Mouse (Mus musculus) embryonic fibroblast, embryonic 13.5 days (primary cell): Measurements from ENCODE around the gene Tead1. TPM values are rescaled to one million over a fixed set of nuclear protein-coding genes. Genes with fewer than 3 reads are reported as not detected.
A peak's percentile ranks its signal among the peaks of the same experiment; 100 is the strongest.

ENCODE experiments used
- H3K27ac ChIP-seq: 2 replicates; pipeline ENCODE4 v1.5.1; 2012; ENCODE audit warnings: low read length, control low read depth, inconsistent platforms; ENCODE audit not compliant: insufficient read depth
- H3K4me1 ChIP-seq: 2 replicates; pipeline ENCODE4 v1.6.1; 2011; ENCODE audit warnings: low read length; ENCODE audit not compliant: control insufficient read depth, insufficient read depth
- H3K4me3 ChIP-seq: 2 replicates; pipeline ENCODE4 v1.5.1; 2011; ENCODE audit warnings: mild to moderate bottlenecking, control low read depth, low read length; ENCODE audit not compliant: insufficient read depth
- CTCF ChIP-seq: IDR thresholded peaks from 2 replicates; pipeline ENCODE4 v1.5.1; 2011; ENCODE audit warnings: mild to moderate bottlenecking, control low read depth, low read length, moderate library complexity, borderline replicate concordance; ENCODE audit not compliant: insufficient read depth
- POLR2A ChIP-seq: IDR thresholded peaks from 2 replicates; pipeline ENCODE4 v1.6.1; 2011; ENCODE audit warnings: low read depth, mild to moderate bottlenecking, control low read depth, low read length, moderate library complexity
- polyA plus RNA-seq: library from polyadenylated mRNA; stranded (reverse); fragments of >200 nt; gene quantifications from 2 replicates; pipeline ENCODE4 v1.2.4, GENCODE M21; 2011; ENCODE audit warnings: low read depth; ENCODE audit not compliant: missing spikeins, insufficient read length

Tead1 gene
- polyA plus RNA-seq, 1 experiment: 209 TPM

DNA sequence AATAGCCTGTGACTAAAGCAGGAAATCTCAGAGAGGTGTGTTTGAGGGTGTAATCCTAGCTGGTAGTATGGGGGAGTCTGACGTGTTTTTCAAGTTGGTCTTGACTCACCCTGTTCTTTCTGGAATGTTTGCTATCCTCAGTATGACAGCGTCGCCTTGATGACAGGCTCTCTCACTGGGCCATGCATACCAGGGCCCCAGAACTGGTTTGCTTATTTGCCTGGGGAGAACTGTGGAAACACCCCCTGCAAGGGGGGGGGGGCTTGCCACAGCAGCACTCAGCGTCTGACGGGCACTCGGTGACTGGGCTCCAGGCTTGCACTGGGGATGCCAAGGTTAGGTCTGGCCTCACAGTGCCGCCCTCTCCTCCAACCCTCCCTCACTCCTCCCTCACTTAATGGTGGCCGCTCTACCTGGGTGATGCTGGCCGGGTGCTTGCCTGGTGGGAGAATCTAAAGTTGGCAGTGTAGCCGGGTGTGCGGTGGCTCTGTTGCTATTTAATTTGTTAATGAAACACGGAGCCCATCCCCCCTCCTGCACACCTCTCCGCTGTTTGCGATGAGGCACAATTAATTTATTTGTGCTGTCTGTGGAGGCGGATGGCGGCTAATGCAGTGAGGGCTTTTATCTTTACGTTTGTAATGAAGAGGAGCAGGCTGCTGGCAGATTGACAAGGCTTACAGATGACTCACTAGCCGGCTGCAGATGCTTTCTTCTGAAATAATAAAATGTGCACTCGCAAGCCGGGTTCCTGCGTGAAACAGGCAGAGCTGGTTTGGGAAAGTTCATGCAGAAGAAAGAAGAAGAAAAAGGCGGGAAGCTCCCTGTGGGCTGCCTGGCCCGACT is 41.2 kb downstream of the Tead1 start:
- Histone ChIP-seq H3K27ac (peak overlapping the region; percentile 63), H3K4me3 (no peak overlapping the region), H3K4me1 (peaks cover 31% of the 10 kb centered on the region)
- TF ChIP-seq CTCF (no peak), POLR2A (no peak)

DNA sequence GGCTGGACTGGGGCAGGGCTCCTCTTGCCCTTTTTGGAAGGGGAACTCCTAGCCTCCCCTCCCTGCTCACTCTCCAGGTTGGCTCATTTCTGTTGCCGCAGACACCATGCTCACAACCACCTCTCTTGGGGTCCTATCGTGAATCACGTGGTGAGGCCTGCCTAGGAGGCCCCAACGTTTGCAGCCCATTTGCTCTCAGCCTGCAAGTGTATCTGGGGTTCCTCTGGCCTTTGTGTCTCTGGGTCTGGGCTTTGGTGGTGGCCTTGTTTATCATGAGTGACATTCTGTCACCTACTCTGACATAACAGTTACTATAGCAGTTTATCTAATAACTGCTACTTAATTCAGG is 41.8 kb downstream of the Tead1 start:
- Histone ChIP-seq H3K27ac (peak overlapping the region; percentile 18), H3K4me1 (peaks cover 31% of the 10 kb centered on the region), H3K4me3 (no peak overlapping the region)
- no peak for TF ChIP-seq CTCF
- no peak for TF ChIP-seq POLR2A

DNA sequence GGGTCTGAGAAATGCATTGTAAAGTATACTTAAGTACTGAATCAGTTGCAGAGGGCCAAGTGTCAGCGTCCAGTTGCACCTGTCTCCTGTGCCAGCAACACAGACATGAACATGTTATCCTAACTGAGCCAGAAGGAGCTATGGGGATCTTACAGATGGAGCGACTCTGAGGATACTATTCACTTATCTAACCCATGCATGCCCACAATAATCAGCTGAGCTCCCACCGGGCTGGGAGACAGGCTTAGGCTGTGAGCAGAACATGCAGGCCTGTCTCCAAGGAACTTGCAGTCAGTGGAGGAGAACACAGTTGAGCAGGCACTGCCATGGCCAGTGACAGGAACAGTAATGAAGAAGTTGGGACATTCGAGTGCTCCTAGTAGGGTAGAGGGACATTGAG is 42.7 kb downstream of the Tead1 start:
- H3K4me1 ChIP-seq: peaks cover 24% of the 10 kb centered on the region
- no peak overlapping the region for H3K4me3 ChIP-seq
- H3K27ac ChIP-seq: no peak overlapping the region
- no peak for TF ChIP-seq CTCF

DNA sequence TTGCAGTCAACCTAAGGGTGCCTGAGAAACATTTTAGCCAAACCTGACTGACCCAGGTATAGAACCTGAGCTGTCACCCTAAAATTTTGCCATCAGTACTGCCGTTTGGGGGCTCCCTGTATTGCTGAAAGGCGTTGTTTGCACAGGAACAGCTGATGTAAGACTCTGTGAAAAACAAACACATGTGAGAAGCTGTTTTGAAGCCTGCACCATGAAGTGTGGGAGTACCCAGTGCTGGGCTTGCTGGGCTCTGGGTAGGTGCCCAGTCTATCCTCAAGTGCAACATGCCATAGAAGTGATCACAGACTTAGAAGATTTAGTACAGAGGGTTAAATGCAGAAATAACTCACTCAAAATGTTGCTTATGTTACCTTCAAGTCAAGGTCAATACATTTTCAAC is 49.3 kb downstream of the Tead1 start:
- no peak overlapping the region for H3K27ac ChIP-seq
- TF ChIP-seq POLR2A: no peak
- no peak for TF ChIP-seq CTCF
- peaks cover 16% of the 10 kb centered on the region for H3K4me1 ChIP-seq
- no peak overlapping the region for H3K4me3 ChIP-seq

DNA sequence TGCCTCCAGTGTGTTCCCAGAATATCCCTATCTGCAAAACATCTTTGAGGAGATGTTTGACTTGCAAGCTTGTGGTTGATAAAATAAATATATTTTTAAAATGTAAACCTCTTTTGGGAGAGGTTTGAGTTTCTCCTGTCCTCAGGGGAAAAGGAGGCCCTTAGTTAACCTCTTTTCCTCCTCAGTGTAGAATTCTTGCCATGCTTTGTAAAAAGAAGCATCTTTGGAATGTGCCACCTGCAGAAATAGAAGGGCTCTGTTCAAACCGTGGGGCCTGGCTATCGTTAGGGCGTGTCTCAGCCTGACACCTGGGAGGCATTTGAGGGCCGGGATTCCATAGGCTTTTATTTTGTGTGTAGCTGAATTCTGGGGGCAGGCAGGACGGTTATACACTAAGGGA is 51.1 kb downstream of the Tead1 start:
- H3K4me1 ChIP-seq: peaks cover 22% of the 10 kb centered on the region

DNA sequence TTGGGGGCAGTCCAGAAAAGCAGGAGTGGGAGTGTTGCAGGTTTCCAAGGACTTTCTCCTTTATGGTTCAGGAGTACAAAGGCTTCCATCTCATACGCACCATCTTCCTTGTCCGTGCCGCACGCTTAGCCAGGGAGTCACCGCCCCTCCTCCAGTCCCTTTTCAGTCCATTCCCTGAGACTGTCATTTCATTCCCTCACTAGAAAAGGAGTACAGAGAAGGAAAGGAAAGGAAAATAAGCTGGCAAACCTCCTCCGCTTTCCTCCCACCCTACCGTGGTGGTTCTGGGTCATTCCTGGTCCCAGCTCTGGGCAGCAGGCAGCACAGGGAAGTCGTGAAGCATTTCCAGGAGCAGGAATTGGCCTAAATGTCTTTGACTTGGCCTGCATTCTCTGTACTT is 52.5 kb downstream of the Tead1 start:
- no peak overlapping the region for H3K4me3 ChIP-seq
- no peak overlapping the region for H3K27ac ChIP-seq
- peaks cover 22% of the 10 kb centered on the region for H3K4me1 ChIP-seq
- TF ChIP-seq POLR2A: no peak

More for the DNA sequence above, 51.1 kb downstream of the Tead1 start:
- Histone ChIP-seq H3K4me3 (no peak overlapping the region), H3K27ac (no peak overlapping the region)
- TF ChIP-seq CTCF: no peak
- TF ChIP-seq POLR2A: no peak

DNA sequence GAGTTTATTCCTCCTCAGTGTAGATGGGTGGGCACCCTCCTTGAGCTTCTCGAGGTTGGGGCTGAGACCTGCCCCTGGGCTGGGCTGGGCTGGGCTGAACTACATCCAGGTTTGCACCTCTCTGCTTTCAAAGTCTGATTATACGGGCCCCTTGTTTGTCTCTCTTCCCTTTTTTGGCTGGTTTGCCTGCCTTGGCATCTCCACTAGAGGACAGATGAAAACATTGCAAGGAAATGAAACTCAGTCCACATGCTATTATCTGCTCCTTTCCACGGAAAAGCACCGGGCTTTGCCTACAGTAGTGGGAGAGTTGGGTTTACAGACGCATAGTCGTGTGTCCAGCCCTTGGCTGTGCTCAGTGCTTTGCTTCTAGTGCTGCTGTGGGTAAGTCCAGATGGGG is 60.1 kb downstream of the Tead1 start:
- H3K4me3 ChIP-seq: no peak overlapping the region
- TF ChIP-seq CTCF (no peak), POLR2A (no peak)
- H3K27ac ChIP-seq: no peak overlapping the region
- H3K4me1 ChIP-seq: peaks cover 18% of the 10 kb centered on the region

DNA sequence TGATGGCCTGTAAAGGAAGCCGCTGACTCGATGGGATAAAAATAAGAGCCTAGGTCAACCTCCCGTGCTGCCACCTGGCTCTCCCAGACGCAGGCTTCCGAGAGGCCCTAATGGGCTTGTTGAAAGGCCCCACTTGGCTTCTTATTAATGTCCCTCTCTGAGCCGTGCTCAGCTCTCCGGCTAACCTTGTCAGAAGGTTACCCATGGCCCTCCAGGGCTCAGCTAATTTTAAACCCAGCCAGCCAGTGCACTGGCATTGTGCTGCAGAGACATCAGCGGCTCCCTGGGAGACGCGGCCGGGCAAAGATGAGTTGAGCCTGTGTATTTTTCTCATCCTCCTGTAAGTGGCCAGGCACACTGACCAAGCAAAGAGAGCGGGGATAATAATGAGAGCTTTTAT is 62.7 kb downstream of the Tead1 start:
- TF ChIP-seq CTCF (no peak), POLR2A (no peak)
- Histone ChIP-seq H3K4me3 (no peak overlapping the region), H3K27ac (no peak overlapping the region), H3K4me1 (peaks cover 22% of the 10 kb centered on the region)

DNA sequence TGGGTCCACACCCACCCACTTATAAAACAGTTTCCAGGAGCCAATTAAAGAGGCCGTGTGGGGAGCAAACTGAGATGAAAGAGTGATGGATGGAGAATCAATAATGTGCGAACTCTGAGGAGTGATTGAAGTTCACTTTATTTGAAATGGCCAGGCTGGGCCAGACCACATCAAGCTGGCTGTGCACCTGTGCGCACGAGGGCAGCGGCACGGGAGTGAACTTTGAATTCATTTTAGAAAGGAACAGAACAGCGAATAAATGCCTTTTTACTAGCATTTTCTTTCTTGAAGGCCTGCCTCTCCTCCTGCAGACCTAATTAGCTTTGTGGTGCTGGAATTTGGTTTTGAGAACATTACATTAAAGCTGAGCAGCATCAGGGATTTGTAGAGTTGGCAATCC is 63.9 kb downstream of the Tead1 start:
- Histone ChIP-seq H3K4me1 (peaks cover 22% of the 10 kb centered on the region), H3K4me3 (no peak overlapping the region), H3K27ac (peak overlapping the region; percentile 54)
- TF ChIP-seq POLR2A (no peak), CTCF (no peak)

DNA sequence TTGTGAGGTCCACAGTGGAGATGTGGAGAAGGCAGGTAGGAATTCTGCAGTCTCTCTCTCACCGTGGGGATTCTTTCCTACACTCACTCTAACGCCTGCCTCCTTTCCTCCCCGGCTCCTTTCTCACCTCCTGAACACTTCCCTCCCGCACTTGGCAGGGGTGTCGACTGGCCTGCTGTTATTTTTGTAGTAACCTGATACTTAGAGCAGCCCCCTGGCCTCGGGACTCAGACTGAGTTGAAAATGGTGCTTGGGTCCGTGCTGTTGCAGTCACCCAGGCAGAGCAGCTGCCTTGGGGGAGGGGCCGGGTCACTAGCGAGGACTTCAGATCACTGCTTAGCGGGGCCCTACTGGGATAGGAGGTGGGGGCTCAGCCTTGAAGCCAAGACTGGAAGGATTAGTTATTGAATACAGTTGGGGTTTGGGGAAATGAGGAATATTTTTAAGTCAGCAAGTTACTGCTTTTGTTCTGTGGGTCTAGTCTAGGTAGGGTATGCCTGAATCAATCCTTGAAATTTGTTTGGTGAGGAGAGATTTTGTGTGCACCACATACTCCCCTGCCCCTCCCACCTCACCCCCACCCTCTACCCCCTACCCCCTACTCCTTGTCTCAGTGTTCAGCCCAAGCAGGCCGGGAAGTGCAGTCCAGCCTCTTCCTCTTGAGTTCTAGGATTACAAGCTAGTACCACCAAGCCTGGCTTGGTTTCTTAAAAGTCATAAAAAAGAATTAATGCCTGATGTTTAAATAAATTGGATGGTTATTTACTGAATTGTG is 64.7 kb downstream of the Tead1 start:
- peak overlapping the region; percentile 63 for H3K27ac ChIP-seq
- peaks cover 22% of the 10 kb centered on the region for H3K4me1 ChIP-seq
- no peak overlapping the region for H3K4me3 ChIP-seq
- TF ChIP-seq CTCF (no peak), POLR2A (no peak)

DNA sequence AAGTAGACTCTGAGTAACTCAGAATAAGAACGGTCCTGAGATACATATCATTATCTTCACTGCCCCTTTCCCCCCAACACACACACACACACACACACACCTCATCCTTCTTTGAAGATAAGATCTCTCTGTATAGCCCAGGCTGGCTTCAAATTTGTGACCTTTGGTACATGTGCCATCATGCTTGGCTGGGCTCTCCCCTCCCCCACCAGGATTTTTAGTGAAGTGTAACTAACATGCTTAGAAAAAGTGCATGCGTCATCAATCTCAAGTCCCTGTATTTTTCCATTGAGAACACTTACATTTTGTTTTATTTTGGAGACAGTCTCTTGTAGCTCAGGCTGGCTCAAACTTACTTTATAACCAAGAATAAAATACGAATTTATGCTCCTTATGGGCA is 68.1 kb downstream of the Tead1 start:
- Histone ChIP-seq H3K4me3 (no peak overlapping the region), H3K27ac (no peak overlapping the region), H3K4me1 (peaks cover 11% of the 10 kb centered on the region)
- TF ChIP-seq CTCF (no peak), POLR2A (no peak)
